Mouse (Mus musculus): ENCODE results near the gene Mfap1a.

- TF ChIP-seq POLR2A (IDR thresholded peaks at IDR 0.05; ENCODE audit: control insufficient read depth, extremely low read depth, insufficient read depth, low read length, poor library complexity) (no peak), CTCF (IDR thresholded peaks at IDR 0.05; ENCODE audit: borderline replicate concordance, control insufficient read depth, extremely low read depth, insufficient read depth, low read length, poor library complexity) (no peak)
These were observed 7.7 kb upstream of the Mfap1a start for GRCm38 (mm10) chr2:121514211-121514610.

All from thymus, adult 2 months (tissue).